Mouse (Mus musculus) liver, embryonic 14.5 days (tissue): ENCODE measurements around the gene Apoh. TPM values are rescaled to one million over a fixed set of nuclear protein-coding genes. Genes with fewer than 3 reads are reported as not detected.

ENCODE experiments used
- ATAC-seq: fragments of 200-750 bp; cut with Nextera tagmentation; 2 replicates; pipeline ENCODE4 v1.8.0; 2017; ENCODE audit warnings: moderate number of reproducible peaks, mild to moderate bottlenecking, moderate library complexity; ENCODE audit not compliant: insufficient read depth
- DNase-seq, 3 experiments: peaks; one replicate each; pipeline ENCODE4 v3.0.0-alpha.2; 2012 to 2013; ENCODE audit warnings: low read depth in 3 of 3, low spot score in 3 of 3
- H3K27ac ChIP-seq: fragments of 300-500 bp; sonication (generic); 2 replicates; pipeline ENCODE4 v1.5.1; 2014; ENCODE audit warnings: moderate library complexity, mild to moderate bottlenecking, control low read depth, inconsistent platforms
- H3K27me3 ChIP-seq: fragments of 300-500 bp; sonication (generic); 2 replicates; pipeline ENCODE4 v1.6.1; 2014; ENCODE audit warnings: mild to moderate bottlenecking, low read length, moderate library complexity; ENCODE audit not compliant: control insufficient read depth, insufficient read depth
- H3K36me3 ChIP-seq: fragments of 300-500 bp; sonication (generic); replicated peaks from 2 replicates; pipeline ENCODE4 v1.6.1; 2014; ENCODE audit warnings: low read depth; ENCODE audit not compliant: control insufficient read depth, insufficient read depth
- H3K4me1 ChIP-seq, 2 experiments: fragments of 200-500 bp in 1 of 2; fragments of 300-500 bp in 1 of 2; sonication (generic) in 1 of 2; replicated peaks; 2 replicates each; pipeline ENCODE4 v1.6.1; 2012 to 2014; ENCODE audit warnings: antibody characterized with exemption in 1 of 2, inconsistent platforms in 1 of 2, low read length in 1 of 2; ENCODE audit not compliant: control insufficient read depth in 2 of 2, insufficient read depth in 2 of 2
- H3K4me2 ChIP-seq: fragments of 300-500 bp; sonication (generic); 2 replicates; pipeline ENCODE4 v1.6.1; 2014; ENCODE audit warnings: low read depth, mild to moderate bottlenecking, control low read depth, moderate library complexity
- H3K4me3 ChIP-seq, 2 experiments: fragments of 200-500 bp in 1 of 2; fragments of 300-500 bp in 1 of 2; sonication (generic) in 1 of 2; 2 replicates each; pipeline ENCODE4 v1.5.1; 2012 to 2014; ENCODE audit warnings: low read depth in 2 of 2, low read length in 2 of 2, mild to moderate bottlenecking in 2 of 2, control low read depth in 1 of 2, inconsistent platforms in 1 of 2, moderate library complexity in 1 of 2; ENCODE audit not compliant: insufficient read depth in 1 of 2
- H3K9ac ChIP-seq: fragments of 300-500 bp; sonication (generic); replicated peaks from 2 replicates; pipeline ENCODE4 v1.6.1; 2014; ENCODE audit warnings: mild to moderate bottlenecking, control low read depth, moderate library complexity
- H3K9me3 ChIP-seq: fragments of 300-500 bp; sonication (generic); 2 replicates; pipeline ENCODE4 v1.6.1; 2016; ENCODE audit warnings: low read length, mixed read lengths; ENCODE audit not compliant: control insufficient read depth
- CTCF ChIP-seq: IDR thresholded peaks from 2 replicates; pipeline ENCODE4 v1.5.1; 2016; ENCODE audit warnings: antibody characterized with exemption, low read depth, control low read depth
- EP300 ChIP-seq: IDR thresholded peaks from 2 replicates; pipeline ENCODE4 v1.6.1; 2016; ENCODE audit warnings: antibody characterized with exemption, low read depth
- WGBS: fragments of 180-500 bp; shearing (Covaris S2); extraction: QIAGEN DNeasy Blood & Tissue Kit; methylation state at CpG from one replicate; pipeline ENCODE4 v1.1.7; 2014; ENCODE audit not compliant: insufficient replicate concordance; 5-methylcytosine and 5-hydroxymethylcytosine counted together
- polyA plus RNA-seq, 2 experiments: library from polyadenylated mRNA; depleted of rRNA in 1 of 2; stranded (reverse) in 1 of 2; unstranded in 1 of 2; fragments of >200 nt; fragmentation: Nextera tagmentation in 1 of 2; extraction: Ambion mirVana in 1 of 2; gene quantifications; 2 replicates each; pipeline versions ENCODE4 v1.2.1 to v1.2.3; 2012 to 2014

The Apoh gene
- polyA plus RNA-seq, 2 experiments: 286 to 287 TPM

DNA sequence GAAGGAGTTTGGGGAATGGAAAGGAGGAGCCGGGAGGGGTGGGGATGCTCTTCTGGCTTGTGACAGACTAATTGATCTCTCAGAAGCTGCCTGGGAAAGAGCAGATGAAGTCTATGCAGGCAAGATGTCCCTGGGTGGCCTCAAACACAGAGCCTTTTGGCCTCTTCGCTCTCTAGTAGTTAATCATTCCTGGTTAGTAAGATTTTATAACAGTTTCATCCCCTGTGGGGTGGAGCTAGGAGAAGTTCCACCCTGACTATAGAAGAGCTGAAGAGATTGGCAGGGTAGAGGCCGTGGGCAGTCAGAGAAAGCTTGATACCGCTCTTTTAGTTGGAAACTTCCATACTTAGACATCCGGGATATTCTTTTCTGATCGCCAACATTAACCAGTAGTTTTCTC lies 15.8 kb downstream of the Apoh start:
- no peaks in the 10 kb centered on the region for H3K9me3 ChIP-seq
- H3K4me2 ChIP-seq: no peak overlapping the region
- H3K9ac ChIP-seq: no peak overlapping the region
- no peaks in the 10 kb centered on the region for H3K27me3 ChIP-seq
- H3K4me3 ChIP-seq: no peak overlapping the region
- H3K36me3 ChIP-seq: no peaks in the 10 kb centered on the region
- H3K4me1 ChIP-seq: peaks cover 0 to 3% of the 10 kb centered on the region in 2 experiments; a peak in 2 of 4 replicates
- TF ChIP-seq CTCF (no peak), EP300 (no peak)
- ATAC-seq (no peak), DNase-seq (no peak)
- H3K27ac ChIP-seq: no peak overlapping the region
- 62% methylated on average over 6 of the region's 6 CpGs for WGBS

- no peak for TF ChIP-seq CTCF
- TF ChIP-seq EP300: no peak
- no peak for DNase-seq
- H3K9me3 ChIP-seq: no peaks in the 10 kb centered on the region
- peaks cover 0 to 6% of the 10 kb centered on the region in 2 experiments; a peak in 2 of 4 replicates for H3K4me1 ChIP-seq
- no peak for ATAC-seq
- H3K27me3 ChIP-seq: no peaks in the 10 kb centered on the region
- no peak overlapping the region for H3K4me2 ChIP-seq
- H3K9ac ChIP-seq: no peak overlapping the region
- H3K36me3 ChIP-seq: no peaks in the 10 kb centered on the region
- H3K27ac ChIP-seq: no peak overlapping the region
- H3K4me3 ChIP-seq: no peak overlapping the region
- WGBS: 19% methylated on average over 4 of the region's 4 CpGs
These were observed 17.8 kb downstream of the Apoh start for GRCm38 (mm10) chr11:108360983-108361382.

DNA sequence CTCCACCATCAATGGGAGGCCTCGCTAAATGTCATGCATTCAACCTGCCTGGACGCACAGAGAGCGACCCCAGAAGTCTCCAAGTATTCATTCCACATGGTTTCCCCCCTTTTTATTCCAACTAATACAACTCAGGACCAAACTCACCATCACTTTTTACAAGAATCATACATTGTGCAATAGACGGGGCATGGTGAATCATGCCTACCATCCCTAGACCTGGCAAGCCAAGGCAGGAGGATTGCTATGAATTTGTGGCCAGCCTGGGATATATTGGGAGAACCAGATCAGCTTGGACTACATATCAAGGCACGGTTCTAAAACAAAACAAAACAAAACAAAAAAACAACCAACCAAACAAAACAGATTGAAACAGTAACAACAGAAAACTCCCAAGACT lies 19.8 kb downstream of the Apoh start:
- H3K9ac ChIP-seq: no peak overlapping the region
- H3K9me3 ChIP-seq: no peaks in the 10 kb centered on the region
- H3K4me3 ChIP-seq: no peak overlapping the region
- 62% methylated on average over 5 of the region's 5 CpGs for WGBS
- H3K4me1 ChIP-seq: peaks cover 0 to 6% of the 10 kb centered on the region in 2 experiments; a peak in 2 of 4 replicates
- DNase-seq (no peak), ATAC-seq (no peak)
- no peaks in the 10 kb centered on the region for H3K27me3 ChIP-seq
- no peak overlapping the region for H3K27ac ChIP-seq
- TF ChIP-seq EP300 (no peak), CTCF (no peak)
- H3K4me2 ChIP-seq: no peak overlapping the region
- H3K36me3 ChIP-seq: no peaks in the 10 kb centered on the region

- Histone ChIP-seq H3K9me3 (no peaks in the 10 kb centered on the region), H3K4me1 (0 out of 4 replicates have a peak, but pooled peaks cover 0 to 3% of the 10 kb centered on the region in 2 experiments), H3K27ac (no peak overlapping the region), H3K36me3 (no peaks in the 10 kb centered on the region), H3K27me3 (no peaks in the 10 kb centered on the region), H3K4me3 (no peak overlapping the region), H3K4me2 (no peak overlapping the region), H3K9ac (no peak overlapping the region)
- no peak for DNase-seq
- TF ChIP-seq CTCF: no peak
- no peak for TF ChIP-seq EP300
- ATAC-seq: no peak
- WGBS: 66% methylated on average over 4 of the region's 4 CpGs
These were observed 20.8 kb downstream of the Apoh start for GRCm38 (mm10) chr11:108363991-108364390.

GRCm38 (mm10) chr11:108364945-108365589 lies 21.9 kb downstream of the Apoh start:
- Histone ChIP-seq H3K27ac (no peak overlapping the region), H3K36me3 (no peaks in the 10 kb centered on the region), H3K27me3 (no peaks in the 10 kb centered on the region), H3K9ac (no peak overlapping the region), H3K9me3 (no peaks in the 10 kb centered on the region), H3K4me3 (no peak overlapping the region), H3K4me2 (no peak overlapping the region), H3K4me1 (0 out of 4 replicates have a peak, but pooled peaks cover 0 to 3% of the 10 kb centered on the region in 2 experiments)
- no peak for DNase-seq
- TF ChIP-seq EP300 (no peak), CTCF (no peak)
- WGBS: 42% methylated on average over 5 of the region's 7 CpGs
- ATAC-seq: no peak
